Mouse (Mus musculus) liver, embryonic 13.5 days (tissue): ENCODE data around the gene Mta1. TPM values are rescaled to one million over a fixed set of nuclear protein-coding genes. Genes with fewer than 3 reads are reported as not detected.

Experiments
- ATAC-seq: fragments of 200-750 bp; cut with Nextera tagmentation; 2 replicates; pipeline ENCODE4 v1.8.0; 2017; ENCODE audit warnings: low read depth, mild to moderate bottlenecking, moderate number of reproducible peaks, moderate library complexity
- DNase-seq: peaks from one replicate; pipeline ENCODE4 v3.0.0; 2022
- H3K27ac ChIP-seq: fragments of 300-500 bp; sonication (generic); 2 replicates; pipeline ENCODE4 v1.5.1; 2015; ENCODE audit warnings: moderate library complexity, mild to moderate bottlenecking, inconsistent platforms
- H3K27me3 ChIP-seq: fragments of 300-500 bp; sonication (generic); 2 replicates; pipeline ENCODE4 v1.6.1; 2015; ENCODE audit warnings: mild to moderate bottlenecking, inconsistent platforms
- H3K36me3 ChIP-seq: fragments of 300-500 bp; sonication (generic); 2 replicates; pipeline ENCODE4 v1.6.1; 2015; ENCODE audit warnings: mild to moderate bottlenecking, inconsistent platforms
- H3K4me1 ChIP-seq: fragments of 300-500 bp; sonication (generic); replicated peaks from 2 replicates; pipeline ENCODE4 v1.6.1; 2015; ENCODE audit warnings: inconsistent platforms
- H3K4me2 ChIP-seq: fragments of 300-500 bp; sonication (generic); 2 replicates; pipeline ENCODE4 v1.6.1; 2015; ENCODE audit warnings: inconsistent platforms, mild to moderate bottlenecking, moderate library complexity
- H3K4me3 ChIP-seq: fragments of 300-500 bp; sonication (generic); replicated peaks from 2 replicates; pipeline ENCODE4 v1.5.1; 2015; ENCODE audit warnings: mild to moderate bottlenecking, inconsistent platforms
- H3K9ac ChIP-seq: fragments of 300-500 bp; sonication (generic); 2 replicates; pipeline ENCODE4 v1.6.1; 2015; ENCODE audit warnings: mild to moderate bottlenecking, inconsistent platforms
- H3K9me3 ChIP-seq: fragments of 300-500 bp; sonication (generic); replicated peaks from 2 replicates; pipeline ENCODE4 v1.6.1; 2016; ENCODE audit warnings: inconsistent platforms
- WGBS: fragments of 180-500 bp; shearing (Covaris S2); methylation state at CpG from one replicate; pipeline ENCODE4 v1.1.7; 2015; ENCODE audit not compliant: insufficient replicate concordance; 5-methylcytosine and 5-hydroxymethylcytosine counted together
- microRNA-seq: library from miRNA; unstranded; fragments of <30 nt; microRNA quantifications from one replicate; pipeline ENCODE4, GENCODE M21; 2016
- polyA plus RNA-seq: library from polyadenylated mRNA; unstranded; fragments of >200 nt; fragmentation: Nextera tagmentation; extraction: Ambion mirVana; gene quantifications from 2 replicates; pipeline ENCODE4 v1.2.1, GENCODE M21; 2015

The Mta1 gene
- polyA plus RNA-seq, 1 experiment from 2014 or later = 6.1 TPM

GRCm38 (mm10) chr12:113163561-113164006 is 65.5 kb downstream of the Mta1 start:
- no peak overlapping the region for H3K4me2 ChIP-seq
- no peak overlapping the region for H3K4me3 ChIP-seq
- H3K9me3 ChIP-seq = no peaks in the 10 kb centered on the region
- no peak overlapping the region for H3K27ac ChIP-seq
- no peak for ATAC-seq
- H3K36me3 ChIP-seq = peaks cover 38% of the 10 kb centered on the region
- H3K9ac ChIP-seq = no peak overlapping the region
- peaks cover 13% of the 10 kb centered on the region for H3K4me1 ChIP-seq
- DNase-seq = no peak
- no peaks in the 10 kb centered on the region for H3K27me3 ChIP-seq
- 88% methylated on average over 11 of the region's 11 CpGs for WGBS

- WGBS = 18% methylated on average over 9 of the region's 9 CpGs
- ATAC-seq = peak; percentile 47; the same call in 1 of the 2 replicates
These were observed 70.0 kb downstream of the Mta1 start for GRCm38 (mm10) chr12:113168031-113168536.

GRCm38 (mm10) chr12:113176960-113177725 is 79.1 kb downstream of the Mta1 start:
- Histone ChIP-seq H3K9me3 (no peaks in the 10 kb centered on the region), H3K4me3 (no peak overlapping the region), H3K27me3 (no peaks in the 10 kb centered on the region), H3K27ac (no peak overlapping the region), H3K4me2 (no peak overlapping the region), H3K9ac (no peak overlapping the region), H3K36me3 (no peaks in the 10 kb centered on the region), H3K4me1 (no peaks in the 10 kb centered on the region)
- ATAC-seq = no peak
- WGBS = 70% methylated on average over 18 of the region's 18 CpGs
- no peak for DNase-seq

More at GRCm38 (mm10) chr12:113168031-113168536, 70.0 kb downstream of the Mta1 start:
- Histone ChIP-seq H3K4me3 (no peak overlapping the region), H3K4me2 (no peak overlapping the region), H3K9ac (no peak overlapping the region), H3K27me3 (no peaks in the 10 kb centered on the region; the same call in 1 of the 2 replicates), H3K9me3 (no peaks in the 10 kb centered on the region), H3K27ac (no peak overlapping the region), H3K36me3 (peaks cover 13% of the 10 kb centered on the region), H3K4me1 (peaks cover 13% of the 10 kb centered on the region)
- DNase-seq = no peak

GRCm38 (mm10) chr12:113181020-113181419 is 82.9 kb downstream of the Mta1 start:
- Histone ChIP-seq H3K4me1 (0 out of 2 replicates have a peak, but pooled peaks cover 5% of the 10 kb centered on the region), H3K36me3 (no peaks in the 10 kb centered on the region), H3K27ac (no peak overlapping the region), H3K4me2 (no peak overlapping the region), H3K27me3 (peaks cover 28% of the 10 kb centered on the region), H3K4me3 (no peak overlapping the region), H3K9ac (no peak overlapping the region), H3K9me3 (no peaks in the 10 kb centered on the region)
- ATAC-seq (no peak), DNase-seq (no peak)
- WGBS = 55% methylated on average over 4 of the region's 4 CpGs

- DNase-seq = no peak
- Histone ChIP-seq H3K27me3 (peaks cover 60% of the 10 kb centered on the region), H3K27ac (no peak overlapping the region), H3K36me3 (no peaks in the 10 kb centered on the region), H3K4me2 (no peak overlapping the region), H3K4me1 (peaks cover 20% of the 10 kb centered on the region), H3K9ac (no peak overlapping the region), H3K9me3 (no peaks in the 10 kb centered on the region), H3K4me3 (no peak overlapping the region)
- no peak for ATAC-seq
- 44% methylated on average over 5 of the region's 5 CpGs for WGBS
These were observed 86.9 kb downstream of the Mta1 start for GRCm38 (mm10) chr12:113184945-113185344.

GRCm38 (mm10) chr12:113185442-113186291 is 87.6 kb downstream of the Mta1 start, which contains the start of gene Tmem121:
Tmem121 (plus strand) TSS chr12:113185930.
- DNase-seq (no peak), ATAC-seq (no peak)
- Histone ChIP-seq H3K9me3 (no peaks in the 10 kb centered on the region), H3K9ac (peak within 1 kb of the TSS; percentile 8; the same call in 1 of the 2 replicates), H3K4me3 (peak within 1 kb of the TSS; percentile 52), H3K36me3 (no peaks in the 10 kb centered on the region), H3K4me1 (peaks cover 20% of the 10 kb centered on the region), H3K4me2 (peak within 1 kb of the TSS; percentile 67), H3K27ac (no peak within 1 kb of the TSS), H3K27me3 (peaks cover 60% of the 10 kb centered on the region)
- 3% methylated on average over 62 of the region's 63 CpGs for WGBS

- Histone ChIP-seq H3K27me3 (peaks cover 60% of the 10 kb centered on the region), H3K9ac (peak overlapping the region; percentile 8; the same call in 1 of the 2 replicates)
- DNase-seq = no peak
These were observed 88.4 kb downstream of the Mta1 start for GRCm38 (mm10) chr12:113186326-113187010.

More at GRCm38 (mm10) chr12:113186326-113187010, 88.4 kb downstream of the Mta1 start:
- H3K9me3 ChIP-seq = no peaks in the 10 kb centered on the region
- 47% methylated on average over 12 of the region's 12 CpGs for WGBS
- H3K4me1 ChIP-seq = peaks cover 20% of the 10 kb centered on the region
- H3K36me3 ChIP-seq = no peaks in the 10 kb centered on the region
- ATAC-seq = no peak
- peak overlapping the region; percentile 52 for H3K4me3 ChIP-seq
- peak overlapping the region; percentile 67 for H3K4me2 ChIP-seq
- no peak overlapping the region for H3K27ac ChIP-seq

Small RNA genes within 50 kb of the gene (microRNA-seq; reads per million reads assigned to microRNA genes)
- not detected for gene Gm44471

Other genes with a start within 250 kb of the Mta1 start
- 0.23 and 0.30 TPM in 2 replicates for gene Gpr132, start 230.1 kb upstream of the Mta1 start, polyA plus RNA-seq
- gene Jag2, start 168.5 kb upstream of the Mta1 start, polyA plus RNA-seq = 0.13 and 0.20 TPM in 2 replicates
- 14.7 and 15.2 TPM in 2 replicates for gene Nudt14, start 156.2 kb upstream of the Mta1 start, polyA plus RNA-seq
- 6.3 and 6.6 TPM in 2 replicates for gene Btbd6, start 121.8 kb upstream of the Mta1 start, polyA plus RNA-seq
- 28.3 and 28.8 TPM in 2 replicates for gene Brf1, start 97.6 kb upstream of the Mta1 start, polyA plus RNA-seq
- 5.2 and 6.2 TPM in 2 replicates for gene Pacs2, start 83.8 kb upstream of the Mta1 start, polyA plus RNA-seq
- gene Tex22, start 23.8 kb upstream of the Mta1 start, polyA plus RNA-seq = not detected in 2 replicates
- 47.9 and 50.4 TPM in 2 replicates for gene Crip2, start 42.0 kb downstream of the Mta1 start, polyA plus RNA-seq
- 84.5 and 94.1 TPM in 2 replicates for gene Crip1, start 48.0 kb downstream of the Mta1 start, polyA plus RNA-seq
- 12.0 and 12.9 TPM in 2 replicates for gene Tedc1, start 58.1 kb downstream of the Mta1 start, polyA plus RNA-seq
- gene Tmem121, start 87.7 kb downstream of the Mta1 start, polyA plus RNA-seq = 0.46 and 0.52 TPM in 2 replicates